Mouse (Mus musculus) adrenal gland, postnatal 25 days (tissue): ENCODE measurements around the gene Olfr1419. TPM values are rescaled to one million over a fixed set of nuclear protein-coding genes. Genes with fewer than 3 reads are reported as not detected.

ENCODE experiments used
- microRNA-seq, 2 experiments: library from miRNA; unstranded; fragments of <30 nt; microRNA quantifications; one replicate each; pipeline ENCODE4 v1.2.0; 2021
- total RNA-seq: library from RNA; stranded (reverse); gene quantifications from 2 replicates; pipeline ENCODE4 v1.2.3, GENCODE M21; 2021

The Olfr1419 gene
- total RNA-seq, 1 experiment from 2014 or later, result not detected

Small RNA genes lying within 50 kb of the gene (microRNA-seq; reads per million reads assigned to microRNA genes)
- gene Mir6994, result 1.4 to 4.3 reads per million in 2 experiments

Other genes with a start within 250 kb of the Olfr1419 start
- not detected in 2 replicates for gene Ms4a3, start 234.3 kb downstream of the Olfr1419 start, total RNA-seq
- 0.67 TPM in 1 of 2 replicates, not detected in the other for gene Oosp2, start 214.5 kb downstream of the Olfr1419 start, total RNA-seq
- gene Oosp1, start 184.0 kb downstream of the Olfr1419 start, total RNA-seq, result 2.2 and 4.4 TPM in 2 replicates
- gene Oosp3, start 178.1 kb downstream of the Olfr1419 start, total RNA-seq, result not detected in 2 replicates
- not detected in 2 replicates for gene Gif, start 127.6 kb downstream of the Olfr1419 start, total RNA-seq
- 59.2 and 61.6 TPM in 2 replicates for gene Mrpl16, start 104.7 kb downstream of the Olfr1419 start, total RNA-seq
- 11.0 and 12.8 TPM in 2 replicates for gene Stx3, start 55.7 kb downstream of the Olfr1419 start, total RNA-seq
- gene Olfr1417, start 35.9 kb downstream of the Olfr1419 start, total RNA-seq, result not detected in 2 replicates
- gene Olfr1418, start 14.0 kb downstream of the Olfr1419 start, total RNA-seq, result not detected in 2 replicates
- not detected in 2 replicates for gene Olfr1420, start 11.5 kb upstream of the Olfr1419 start, total RNA-seq
- 28.9 and 30.0 TPM in 2 replicates for gene Patl1, start 37.3 kb upstream of the Olfr1419 start, total RNA-seq
- 91.9 and 111 TPM in 2 replicates for gene Osbp, start 90.8 kb upstream of the Olfr1419 start, total RNA-seq
- not detected in 2 replicates for gene Olfr1423, start 166.2 kb upstream of the Olfr1419 start, total RNA-seq
- not detected in 2 replicates for gene Olfr1424, start 187.6 kb upstream of the Olfr1419 start, total RNA-seq
- gene Olfr1425, start 202.6 kb upstream of the Olfr1419 start, total RNA-seq, result not detected in 2 replicates
- not detected in 2 replicates for gene Olfr1426, start 216.9 kb upstream of the Olfr1419 start, total RNA-seq
- not detected in 2 replicates for gene Olfr1427, start 228.2 kb upstream of the Olfr1419 start, total RNA-seq
- gene Olfr1428, start 240.8 kb upstream of the Olfr1419 start, total RNA-seq, result not detected in 2 replicates
- gene Olfr76, start 248.1 kb upstream of the Olfr1419 start, total RNA-seq, result not detected in 2 replicates